Mouse (Mus musculus) hindbrain, embryonic 14.5 days (tissue): Measurements from ENCODE around the gene Arid5b. TPM values are rescaled to one million over a fixed set of nuclear protein-coding genes. Genes with fewer than 3 reads are reported as not detected.

Experiments
- ATAC-seq: fragments of 200-750 bp; cut with Nextera tagmentation; 2 replicates; pipeline ENCODE4 v1.8.0; 2017; ENCODE audit warnings: moderate number of reproducible peaks, mild to moderate bottlenecking, moderate TSS enrichment, moderate library complexity; ENCODE audit not compliant: low FRiP score
- DNase-seq: peaks from one replicate; pipeline ENCODE4 v3.0.0-alpha.2; 2015; ENCODE audit warnings: low spot score
- H3K27ac ChIP-seq: fragments of 300-500 bp; sonication (generic); 2 replicates; pipeline ENCODE4 v1.5.1; 2014; ENCODE audit warnings: mild to moderate bottlenecking, moderate library complexity
- H3K27me3 ChIP-seq: fragments of 300-500 bp; sonication (generic); 2 replicates; pipeline ENCODE4 v1.6.1; 2014; ENCODE audit warnings: mild to moderate bottlenecking, low read length, mixed read lengths; ENCODE audit not compliant: control insufficient read depth, insufficient read depth
- H3K36me3 ChIP-seq: fragments of 300-500 bp; sonication (generic); replicated peaks from 2 replicates; pipeline ENCODE4 v1.6.1; 2014; ENCODE audit not compliant: control insufficient read depth, insufficient read depth
- H3K4me1 ChIP-seq: fragments of 300-500 bp; sonication (generic); replicated peaks from 2 replicates; pipeline ENCODE4 v1.6.1; 2014; ENCODE audit warnings: antibody characterized with exemption, low read length, mixed read lengths; ENCODE audit not compliant: control insufficient read depth, insufficient read depth
- H3K4me2 ChIP-seq: fragments of 300-500 bp; sonication (generic); replicated peaks from 2 replicates; pipeline ENCODE4 v1.6.1; 2014; ENCODE audit warnings: mild to moderate bottlenecking, moderate library complexity
- H3K4me3 ChIP-seq: fragments of 300-500 bp; sonication (generic); replicated peaks from 2 replicates; pipeline ENCODE4 v1.5.1; 2014; ENCODE audit warnings: mild to moderate bottlenecking, low read length
- H3K9ac ChIP-seq: fragments of 300-500 bp; sonication (generic); 2 replicates; pipeline ENCODE4 v1.6.1; 2014
- H3K9me3 ChIP-seq: fragments of 300-500 bp; sonication (generic); 2 replicates; pipeline ENCODE4 v1.6.1; 2016; ENCODE audit warnings: low read length; ENCODE audit not compliant: control insufficient read depth
- WGBS: fragments of 180-500 bp; shearing (Covaris S2); extraction: QIAGEN DNeasy Blood & Tissue Kit; methylation state at CpG from one replicate; pipeline ENCODE4 v1.1.7; 2014; 5-methylcytosine and 5-hydroxymethylcytosine counted together
- polyA plus RNA-seq: library from polyadenylated mRNA; unstranded; fragments of >200 nt; fragmentation: Nextera tagmentation; extraction: Ambion mirVana; gene quantifications from 2 replicates; pipeline ENCODE4 v1.2.1, GENCODE M21; 2014

Gene Arid5b
- polyA plus RNA-seq, 1 experiment from 2014 or later = 21.0 TPM

DNA sequence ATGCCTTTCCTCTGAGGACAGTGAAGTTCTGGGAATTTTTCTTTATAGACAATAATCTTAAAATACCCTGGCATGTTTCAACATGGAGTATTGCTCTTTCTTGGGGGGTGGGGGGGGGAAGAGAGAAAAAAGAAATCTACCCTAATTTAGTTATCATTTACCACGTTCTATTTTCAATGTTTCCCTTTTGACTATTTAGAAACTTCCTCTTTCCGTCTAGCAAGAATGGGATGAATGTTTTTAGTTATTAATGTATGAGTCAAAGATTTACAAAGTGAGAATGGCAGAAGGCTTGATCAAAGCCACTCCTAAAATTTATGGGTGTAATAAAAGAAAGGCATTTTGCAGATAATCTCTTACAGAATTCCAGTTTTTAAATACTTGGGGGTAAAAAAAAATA lies 137.7 kb downstream of the Arid5b start:
- no peak overlapping the region for H3K27ac ChIP-seq
- ATAC-seq = no peak
- no peaks in the 10 kb centered on the region for H3K36me3 ChIP-seq
- H3K27me3 ChIP-seq = no peaks in the 10 kb centered on the region
- no peak for DNase-seq
- no peak overlapping the region for H3K4me3 ChIP-seq
- 79% methylated on average over 2 of the region's 2 CpGs for WGBS
- peaks cover 20% of the 10 kb centered on the region for H3K4me1 ChIP-seq
- no peak overlapping the region for H3K9ac ChIP-seq
- no peak overlapping the region for H3K4me2 ChIP-seq
- H3K9me3 ChIP-seq = no peaks in the 10 kb centered on the region

DNA sequence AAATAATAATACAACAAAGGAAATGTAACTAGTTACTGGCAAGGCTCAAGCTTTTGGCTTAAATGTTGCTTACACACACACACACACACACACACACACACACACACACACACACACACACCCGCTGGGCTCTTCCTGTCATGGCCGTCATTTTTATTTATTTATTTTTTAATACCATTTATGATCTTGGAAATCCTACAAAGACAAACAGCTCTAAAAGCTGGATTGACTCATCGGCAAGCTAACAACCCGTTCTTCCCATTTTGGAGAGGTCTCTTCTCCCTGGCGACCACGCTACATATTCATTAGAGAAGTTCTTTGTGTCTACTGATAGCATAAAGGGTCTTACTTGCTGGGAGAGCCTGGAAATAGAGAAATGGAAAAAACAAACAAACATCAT lies 138.2 kb downstream of the Arid5b start:
- H3K27ac ChIP-seq = no peak overlapping the region
- DNase-seq = no peak
- peaks cover 26% of the 10 kb centered on the region for H3K4me1 ChIP-seq
- 61% methylated on average over 6 of the region's 6 CpGs for WGBS
- H3K9me3 ChIP-seq = no peaks in the 10 kb centered on the region
- ATAC-seq = no peak
- H3K9ac ChIP-seq = no peak overlapping the region
- H3K36me3 ChIP-seq = no peaks in the 10 kb centered on the region
- H3K4me3 ChIP-seq = no peak overlapping the region
- H3K4me2 ChIP-seq = no peak overlapping the region
- H3K27me3 ChIP-seq = no peaks in the 10 kb centered on the region

DNA sequence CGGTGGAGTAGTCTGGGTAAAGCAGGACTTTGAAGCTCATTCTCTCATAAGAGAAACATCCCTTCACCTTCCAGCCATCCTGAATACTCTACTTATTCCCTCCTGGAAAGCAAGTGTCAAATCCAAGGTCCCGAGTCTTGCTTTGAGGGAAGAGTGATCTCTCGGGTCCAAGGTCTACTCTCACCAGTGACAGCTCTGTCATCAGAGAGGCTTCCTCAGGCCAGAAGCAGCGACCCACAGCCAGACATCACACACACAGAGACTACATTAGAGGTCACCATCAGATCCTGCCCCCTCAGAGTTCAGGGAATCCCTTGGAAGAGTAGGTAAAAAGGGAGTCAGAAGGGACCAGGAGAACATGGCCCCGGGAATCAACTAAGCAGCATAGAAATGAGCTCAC lies 140.4 kb downstream of the Arid5b start:
- WGBS = 85% methylated on average over 5 of the region's 5 CpGs
- no peak overlapping the region for H3K4me2 ChIP-seq

DNA sequence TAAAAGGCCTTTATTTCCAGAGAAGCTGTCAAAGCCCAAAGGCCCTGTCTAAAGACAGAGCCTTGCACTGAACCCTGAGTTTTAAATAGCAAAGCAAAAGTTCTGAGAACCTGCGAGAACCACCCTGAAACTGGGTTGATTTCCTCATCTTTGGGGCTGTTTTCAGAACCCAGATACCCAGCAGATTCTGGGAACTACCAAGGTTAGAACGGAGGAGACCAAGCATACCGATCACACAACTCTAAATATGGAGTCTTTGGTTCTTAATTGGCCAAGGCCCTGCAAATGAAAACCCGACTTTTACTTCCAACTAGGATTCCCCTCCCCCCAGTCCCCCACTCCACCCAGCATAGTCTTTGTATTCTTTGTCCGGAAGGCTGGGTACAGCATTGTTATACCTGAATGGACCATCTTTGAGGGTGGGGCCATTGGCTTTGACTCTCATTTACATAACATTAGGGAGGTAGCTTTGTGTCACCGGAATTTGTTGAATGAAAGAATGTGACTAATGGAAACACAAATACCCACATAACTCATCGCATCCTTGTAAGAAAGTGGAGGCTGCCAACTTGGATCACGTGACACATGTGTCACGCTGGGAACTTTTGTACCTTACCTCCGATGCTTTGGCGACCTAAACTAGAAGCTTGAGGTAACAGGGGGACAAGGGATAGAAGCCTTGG lies 141.2 kb downstream of the Arid5b start:
- H3K4me1 ChIP-seq = peaks cover 32% of the 10 kb centered on the region
- H3K27ac ChIP-seq = peak overlapping the region; percentile 43
- DNase-seq (no peak), ATAC-seq (no peak)
- no peaks in the 10 kb centered on the region for H3K27me3 ChIP-seq
- WGBS = 22% methylated on average over 11 of the region's 11 CpGs
- no peaks in the 10 kb centered on the region for H3K9me3 ChIP-seq
- no peak overlapping the region for H3K4me3 ChIP-seq
- H3K4me2 ChIP-seq = peak overlapping the region; percentile 52; the same call in 1 of the 2 replicates
- H3K36me3 ChIP-seq = no peaks in the 10 kb centered on the region
- H3K9ac ChIP-seq = no peak overlapping the region

More for the DNA sequence above, 140.4 kb downstream of the Arid5b start:
- no peak overlapping the region for H3K9ac ChIP-seq
- no peaks in the 10 kb centered on the region for H3K36me3 ChIP-seq
- no peak for ATAC-seq
- H3K4me3 ChIP-seq = no peak overlapping the region
- H3K4me1 ChIP-seq = peaks cover 32% of the 10 kb centered on the region
- no peaks in the 10 kb centered on the region for H3K27me3 ChIP-seq
- DNase-seq = no peak
- no peak overlapping the region for H3K27ac ChIP-seq
- no peaks in the 10 kb centered on the region for H3K9me3 ChIP-seq

DNA sequence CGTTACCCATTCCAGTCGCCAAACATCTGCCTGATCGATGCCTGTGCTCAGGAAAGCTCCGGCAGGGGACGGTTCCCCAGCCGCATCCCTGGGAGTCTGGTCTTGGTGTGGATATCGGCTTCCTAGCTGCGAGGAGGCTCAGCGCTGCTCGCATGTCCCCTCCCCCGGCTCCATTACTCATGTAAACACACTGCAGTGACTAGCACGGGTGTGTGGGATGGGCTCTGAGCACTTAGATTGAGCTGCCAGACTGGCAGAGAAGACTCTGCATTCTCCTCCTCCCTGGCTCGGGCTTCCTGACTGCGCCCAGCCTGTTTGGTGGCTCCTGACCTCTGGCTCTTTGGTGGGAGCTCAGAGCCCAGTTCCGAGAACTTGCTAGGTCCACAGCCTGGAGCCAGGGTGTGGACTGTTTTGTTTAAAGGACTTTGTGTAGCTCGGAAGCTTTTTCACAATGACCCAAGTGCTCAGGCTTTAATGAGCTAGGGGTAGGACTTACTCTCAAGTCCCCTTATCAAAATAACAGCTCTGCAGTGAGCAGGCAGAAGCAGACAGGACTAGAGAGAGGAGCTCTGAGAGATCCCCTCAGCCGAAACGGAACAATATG lies 142.0 kb downstream of the Arid5b start:
- Histone ChIP-seq H3K4me3 (peak overlapping the region; percentile 28), H3K4me2 (peak overlapping the region; percentile 52), H3K4me1 (peaks cover 32% of the 10 kb centered on the region), H3K36me3 (no peaks in the 10 kb centered on the region), H3K27ac (peak overlapping the region; percentile 43), H3K27me3 (no peaks in the 10 kb centered on the region), H3K9ac (peak overlapping the region; percentile 51), H3K9me3 (no peaks in the 10 kb centered on the region)
- ATAC-seq (peak; percentile 90), DNase-seq (peak; percentile 61)
- WGBS = 1% methylated on average over 18 of the region's 18 CpGs

DNA sequence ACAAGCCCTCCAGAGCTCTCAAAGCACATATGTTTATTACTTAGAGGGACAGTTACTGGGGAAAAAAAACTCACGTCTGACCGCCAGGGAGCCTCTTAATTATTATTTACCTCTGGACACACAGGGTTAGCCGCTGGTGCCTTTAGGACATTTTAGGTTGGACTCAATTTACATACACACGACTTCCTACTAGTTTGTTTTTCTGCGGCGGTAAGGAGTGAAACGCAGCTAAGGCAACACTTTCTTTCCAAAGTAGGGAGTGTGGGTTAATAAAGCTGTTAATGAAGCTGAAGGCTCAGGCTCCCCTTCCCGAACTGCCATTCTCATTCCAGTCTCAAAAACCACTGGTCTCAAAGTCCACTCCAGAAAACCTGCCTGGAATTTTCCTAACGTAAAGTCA lies 142.5 kb downstream of the Arid5b start:
- Histone ChIP-seq H3K27ac (peak overlapping the region; percentile 43), H3K4me2 (peak overlapping the region; percentile 52), H3K36me3 (no peaks in the 10 kb centered on the region), H3K4me3 (peak overlapping the region; percentile 28), H3K9ac (peak overlapping the region; percentile 51), H3K9me3 (no peaks in the 10 kb centered on the region), H3K4me1 (peaks cover 32% of the 10 kb centered on the region), H3K27me3 (no peaks in the 10 kb centered on the region)
- WGBS = 1% methylated on average over 9 of the region's 9 CpGs
- ATAC-seq (no peak), DNase-seq (no peak)

DNA sequence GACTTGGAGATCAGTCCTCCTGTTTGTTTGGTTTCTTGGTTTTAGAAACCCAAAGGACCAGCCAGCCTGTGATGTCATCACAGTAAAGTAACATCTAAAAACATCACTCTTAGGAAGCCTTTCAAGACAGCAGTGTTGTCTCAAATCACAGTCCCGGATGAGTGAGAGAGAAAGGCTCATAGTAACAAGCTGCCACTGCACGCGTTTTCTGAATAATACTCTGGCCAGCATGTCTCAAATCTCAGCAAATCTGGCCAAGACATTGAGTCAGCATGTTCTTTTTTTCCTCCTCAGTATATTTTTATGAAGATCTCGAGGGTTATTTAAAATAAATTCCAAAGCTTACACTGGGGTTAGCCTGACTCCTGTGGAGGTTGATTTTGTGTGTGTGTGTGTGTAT lies 143.1 kb downstream of the Arid5b start:
- no peaks in the 10 kb centered on the region for H3K36me3 ChIP-seq
- no peak overlapping the region for H3K9ac ChIP-seq
- no peak overlapping the region for H3K27ac ChIP-seq
- ATAC-seq (no peak), DNase-seq (no peak)
- WGBS = 20% methylated on average over 4 of the region's 4 CpGs
- H3K4me3 ChIP-seq = peak overlapping the region; percentile 28
- H3K4me2 ChIP-seq = peak overlapping the region; percentile 52
- no peaks in the 10 kb centered on the region for H3K9me3 ChIP-seq
- H3K27me3 ChIP-seq = no peaks in the 10 kb centered on the region
- H3K4me1 ChIP-seq = peaks cover 32% of the 10 kb centered on the region

DNA sequence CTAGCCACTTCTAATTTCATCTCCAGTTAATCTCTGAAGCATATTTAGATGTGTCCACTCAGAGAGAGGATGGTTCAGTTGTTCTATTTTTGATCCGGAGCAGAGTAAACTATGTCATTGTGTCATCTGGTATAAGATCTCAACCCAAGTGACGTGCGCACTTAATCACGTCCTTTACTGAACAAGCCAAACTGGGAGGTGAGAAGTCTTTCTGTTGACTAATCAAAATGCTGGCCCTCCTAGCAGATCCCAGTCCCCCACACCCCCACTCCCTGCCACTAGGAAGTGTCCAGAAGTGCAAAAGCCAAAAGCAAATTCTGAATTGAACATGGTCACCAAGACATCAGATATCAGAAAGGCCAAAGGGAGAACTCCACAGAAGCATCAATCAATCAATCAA lies 144.0 kb downstream of the Arid5b start:
- DNase-seq (no peak), ATAC-seq (no peak)

DNA sequence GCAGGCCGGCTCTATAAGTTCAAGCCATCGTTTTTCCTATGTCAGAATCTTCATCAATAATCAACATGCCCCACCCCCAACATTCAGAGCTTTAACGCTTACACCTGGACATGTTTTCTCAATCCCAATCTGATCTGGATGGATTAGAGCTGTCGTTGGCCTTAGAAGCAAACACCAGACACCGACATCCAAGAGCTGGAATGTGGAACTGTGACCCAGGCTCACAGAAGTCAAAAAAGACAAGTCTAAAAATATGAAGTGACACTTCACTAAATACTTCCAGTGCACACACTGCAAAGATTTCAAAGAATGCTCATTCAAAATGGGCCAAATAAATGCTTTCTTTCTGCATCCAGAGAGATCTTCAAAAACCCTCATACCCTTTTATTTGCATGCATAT lies 144.5 kb downstream of the Arid5b start:
- ATAC-seq (no peak), DNase-seq (no peak)
- Histone ChIP-seq H3K4me1 (peaks cover 32% of the 10 kb centered on the region), H3K36me3 (no peaks in the 10 kb centered on the region), H3K27ac (no peak overlapping the region), H3K9ac (no peak overlapping the region), H3K4me2 (no peak overlapping the region), H3K4me3 (no peak overlapping the region), H3K27me3 (no peaks in the 10 kb centered on the region), H3K9me3 (no peaks in the 10 kb centered on the region)
- WGBS = 74% methylated on average over 5 of the region's 5 CpGs

More for the DNA sequence above, 144.0 kb downstream of the Arid5b start:
- no peaks in the 10 kb centered on the region for H3K27me3 ChIP-seq
- H3K9me3 ChIP-seq = no peaks in the 10 kb centered on the region
- no peak overlapping the region for H3K4me3 ChIP-seq
- peaks cover 32% of the 10 kb centered on the region for H3K4me1 ChIP-seq
- WGBS = 81% methylated on average over 4 of the region's 4 CpGs
- H3K9ac ChIP-seq = no peak overlapping the region
- H3K36me3 ChIP-seq = no peaks in the 10 kb centered on the region
- 0 out of 2 replicates have a peak overlapping the region, but pooled peaks have one; percentile 3 for H3K4me2 ChIP-seq
- no peak overlapping the region for H3K27ac ChIP-seq
